Mouse (Mus musculus): Measurements from ENCODE around the gene Jarid2. TPM values are rescaled to one million over a fixed set of nuclear protein-coding genes. Genes with fewer than 3 reads are reported as not detected.

Gene Jarid2
- polyA plus RNA-seq, 1 experiment from 2014 or later = 22.5 TPM

GRCm38 (mm10) chr13:44932307-44933264 lies 203.3 kb downstream of the Jarid2 start:
- no peak for TF ChIP-seq CTCF (IDR thresholded peaks at IDR 0.05; ENCODE audit: low read depth)
- no peak overlapping the region for H3K4me3 ChIP-seq (replicated peaks; ENCODE audit: low read depth, low read length)
- H3K27ac ChIP-seq = no peak overlapping the region
- H3K4me2 ChIP-seq (ENCODE audit: low read length) = no peak overlapping the region
- DNase-seq (ENCODE audit: low spot score) = no peak
- ATAC-seq (replicated peaks; ENCODE audit: low FRiP score, low read depth) = no peak
- H3K9me3 ChIP-seq (replicated peaks; ENCODE audit: low read length) = no peaks in the 10 kb centered on the region
- H3K9ac ChIP-seq (ENCODE audit: low read depth, low read length) = no peak overlapping the region
- no peaks in the 10 kb centered on the region; the same call in 1 of the 2 replicates for H3K4me1 ChIP-seq (replicated peaks; ENCODE audit: insufficient read depth, low read length)
- H3K36me3 ChIP-seq (ENCODE audit: insufficient read depth, low read length) = 0 out of 2 replicates have a peak, but pooled peaks cover 5% of the 10 kb centered on the region
- no peaks in the 10 kb centered on the region for H3K27me3 ChIP-seq (ENCODE audit: insufficient read depth, low read length)
- WGBS = 69% methylated on average over 18 of the region's 18 CpGs

GRCm38 (mm10) chr13:44933575-44933974 lies 204.3 kb downstream of the Jarid2 start:
- 0 out of 2 replicates have a peak, but pooled peaks cover 5% of the 10 kb centered on the region for H3K36me3 ChIP-seq (ENCODE audit: insufficient read depth, low read length)
- H3K27ac ChIP-seq = no peak overlapping the region
- 49% methylated on average over 7 of the region's 7 CpGs for WGBS
- TF ChIP-seq CTCF (IDR thresholded peaks at IDR 0.05; ENCODE audit: low read depth) = no peak
- H3K9me3 ChIP-seq (replicated peaks; ENCODE audit: low read length) = no peaks in the 10 kb centered on the region
- H3K27me3 ChIP-seq (ENCODE audit: insufficient read depth, low read length) = no peaks in the 10 kb centered on the region
- ATAC-seq (replicated peaks; ENCODE audit: low FRiP score, low read depth) = no peak
- no peak overlapping the region for H3K9ac ChIP-seq (ENCODE audit: low read depth, low read length)
- H3K4me3 ChIP-seq (replicated peaks; ENCODE audit: low read depth, low read length) = no peak overlapping the region
- no peak overlapping the region for H3K4me2 ChIP-seq (ENCODE audit: low read length)
- peak; percentile 18 for DNase-seq (ENCODE audit: low spot score)
- H3K4me1 ChIP-seq (replicated peaks; ENCODE audit: insufficient read depth, low read length) = peaks cover 3% of the 10 kb centered on the region; the same call in 1 of the 2 replicates

GRCm38 (mm10) chr13:44937681-44938080 lies 208.4 kb downstream of the Jarid2 start:
- no peaks in the 10 kb centered on the region for H3K9me3 ChIP-seq (replicated peaks; ENCODE audit: low read length)
- no peak overlapping the region for H3K4me3 ChIP-seq (replicated peaks; ENCODE audit: low read depth, low read length)
- DNase-seq (ENCODE audit: low spot score) = no peak
- H3K4me2 ChIP-seq (ENCODE audit: low read length) = no peak overlapping the region
- H3K9ac ChIP-seq (ENCODE audit: low read depth, low read length) = no peak overlapping the region
- H3K27me3 ChIP-seq (ENCODE audit: insufficient read depth, low read length) = no peaks in the 10 kb centered on the region
- no peak overlapping the region for H3K27ac ChIP-seq
- H3K4me1 ChIP-seq (replicated peaks; ENCODE audit: insufficient read depth, low read length) = peaks cover 9% of the 10 kb centered on the region; the same call in 1 of the 2 replicates
- no peak for ATAC-seq (replicated peaks; ENCODE audit: low FRiP score, low read depth)
- WGBS = 82% methylated on average over 3 of the region's 3 CpGs
- no peak for TF ChIP-seq CTCF (IDR thresholded peaks at IDR 0.05; ENCODE audit: low read depth)
- no peaks in the 10 kb centered on the region for H3K36me3 ChIP-seq (ENCODE audit: insufficient read depth, low read length)

- no peak for TF ChIP-seq CTCF (IDR thresholded peaks at IDR 0.05; ENCODE audit: low read depth)
- H3K4me3 ChIP-seq (replicated peaks; ENCODE audit: low read depth, low read length) = no peak overlapping the region
- H3K9me3 ChIP-seq (replicated peaks; ENCODE audit: low read length) = no peaks in the 10 kb centered on the region
- H3K9ac ChIP-seq (ENCODE audit: low read depth, low read length) = no peak overlapping the region
- H3K4me2 ChIP-seq (ENCODE audit: low read length) = no peak overlapping the region
- peak overlapping the region; percentile 25; the same call in 1 of the 2 replicates for H3K27ac ChIP-seq
- H3K27me3 ChIP-seq (ENCODE audit: insufficient read depth, low read length) = no peaks in the 10 kb centered on the region
- DNase-seq (ENCODE audit: low spot score) (peak; percentile 20), ATAC-seq (replicated peaks; ENCODE audit: low FRiP score, low read depth) (no peak)
- H3K4me1 ChIP-seq (replicated peaks; ENCODE audit: insufficient read depth, low read length) = 0 out of 2 replicates have a peak, but pooled peaks cover 9% of the 10 kb centered on the region
- WGBS = 46% methylated on average over 8 of the region's 8 CpGs
- H3K36me3 ChIP-seq (ENCODE audit: insufficient read depth, low read length) = peaks cover 6% of the 10 kb centered on the region; the same call in 1 of the 2 replicates
Measured at GRCm38 (mm10) chr13:44939326-44940035, 210.2 kb downstream of the Jarid2 start.

- Histone ChIP-seq H3K36me3 (ENCODE audit: insufficient read depth, low read length) (peaks cover 6% of the 10 kb centered on the region; the same call in 1 of the 2 replicates), H3K9me3 (replicated peaks; ENCODE audit: low read length) (no peaks in the 10 kb centered on the region), H3K4me1 (replicated peaks; ENCODE audit: insufficient read depth, low read length) (0 out of 2 replicates have a peak, but pooled peaks cover 6% of the 10 kb centered on the region), H3K27ac (no peak overlapping the region), H3K9ac (ENCODE audit: low read depth, low read length) (no peak overlapping the region), H3K27me3 (ENCODE audit: insufficient read depth, low read length) (no peaks in the 10 kb centered on the region), H3K4me3 (replicated peaks; ENCODE audit: low read depth, low read length) (no peak overlapping the region), H3K4me2 (ENCODE audit: low read length) (no peak overlapping the region)
- 81% methylated on average over 2 of the region's 2 CpGs for WGBS
- TF ChIP-seq CTCF (IDR thresholded peaks at IDR 0.05; ENCODE audit: low read depth) = no peak
- ATAC-seq (replicated peaks; ENCODE audit: low FRiP score, low read depth) (no peak), DNase-seq (ENCODE audit: low spot score) (no peak)
Measured at GRCm38 (mm10) chr13:44943618-44944017, 214.3 kb downstream of the Jarid2 start.

All from kidney, postnatal 0 days (tissue).